Mouse (Mus musculus) MEL (cell line): ENCODE data around the gene Lnx2. TPM values are rescaled to one million over a fixed set of nuclear protein-coding genes. Genes with fewer than 3 reads are reported as not detected.

ENCODE experiments used
- DNase-seq: peaks from one replicate; pipeline ENCODE4 v3.0.0; 2011; ENCODE audit warnings: low read depth, low spot score
- H3K27ac ChIP-seq: 2 replicates; pipeline ENCODE4 v1.5.1; 2012; ENCODE audit warnings: low read depth, mild to moderate bottlenecking, control low read depth, low read length, moderate library complexity; ENCODE audit not compliant: control insufficient read depth
- H3K27me3 ChIP-seq, 2 experiments: fragments of 150-350 bp in 1 of 2; sonication (generic) in 1 of 2; 2 replicates each; pipeline ENCODE4 v1.6.1; 2012; ENCODE audit warnings: low read length in 2 of 2, mild to moderate bottlenecking in 2 of 2, improper control_type of control experiment in 1 of 2, moderate library complexity in 1 of 2; ENCODE audit not compliant: insufficient read depth in 2 of 2, control insufficient read depth in 1 of 2
- H3K36me3 ChIP-seq, 2 experiments: 2 replicates each; pipeline ENCODE4 v1.6.1; 2012 to 2014; ENCODE audit warnings: low read length in 2 of 2, improper control_type of control experiment in 1 of 2, inconsistent platforms in 1 of 2, mild to moderate bottlenecking in 1 of 2; ENCODE audit not compliant: insufficient read depth in 2 of 2, control insufficient read depth in 1 of 2
- H3K4me1 ChIP-seq, 2 experiments: fragments of 150-350 bp in 1 of 2; sonication (generic) in 1 of 2; 2 replicates each; pipeline ENCODE4 v1.6.1; 2012; ENCODE audit warnings: low read length in 2 of 2, improper control_type of control experiment in 1 of 2, mild to moderate bottlenecking in 1 of 2; ENCODE audit not compliant: insufficient read depth in 2 of 2, control insufficient read depth in 1 of 2
- H3K4me3 ChIP-seq, 2 experiments: fragments of 150-350 bp in 1 of 2; sonication (generic) in 1 of 2; 2 replicates each; pipeline ENCODE4 v1.5.1; 2012; ENCODE audit warnings: low read depth in 2 of 2, low read length in 2 of 2, mild to moderate bottlenecking in 2 of 2, moderate library complexity in 2 of 2, control low read depth in 1 of 2, improper control_type of control experiment in 1 of 2; ENCODE audit not compliant: control insufficient read depth in 1 of 2, insufficient read depth in 1 of 2
- H3K79me2 ChIP-seq: 2 replicates; pipeline ENCODE4 v1.6.1; 2012; ENCODE audit warnings: mild to moderate bottlenecking, low read length, moderate library complexity; ENCODE audit not compliant: control insufficient read depth, poor library complexity, insufficient read depth
- H3K9ac ChIP-seq: 2 replicates; pipeline ENCODE4 v1.6.1; 2012; ENCODE audit warnings: low read depth, mild to moderate bottlenecking, control low read depth, low read length, moderate library complexity; ENCODE audit not compliant: control insufficient read depth, poor library complexity, severe bottlenecking
- H3K9me3 ChIP-seq: fragments of 150-350 bp; sonication (generic); replicated peaks from 2 replicates; pipeline ENCODE4 v1.6.1; 2012; ENCODE audit warnings: mild to moderate bottlenecking, low read length, improper control_type of control experiment, moderate library complexity; ENCODE audit not compliant: insufficient read depth
- BHLHE40 ChIP-seq: IDR thresholded peaks from 2 replicates; pipeline ENCODE4 v1.6.1; 2012; ENCODE audit warnings: low read depth, mild to moderate bottlenecking, inconsistent platforms, low read length, improper control_type of control experiment, borderline replicate concordance
- CHD2 ChIP-seq: IDR thresholded peaks from 2 replicates; pipeline ENCODE4 v1.6.1; 2011; ENCODE audit warnings: low read length, improper control_type of control experiment
- CTCF ChIP-seq, 3 experiments: IDR thresholded peaks in 2 of 3; conservative IDR thresholded peaks in 1 of 3; 2 replicates each; pipeline ENCODE4 v1.5.1; 2011 to 2012; ENCODE audit warnings: low read length in 3 of 3, low read depth in 2 of 3, mild to moderate bottlenecking in 2 of 3, improper control_type of control experiment in 1 of 3, inconsistent platforms in 1 of 3, mixed read lengths in 1 of 3, moderate library complexity in 1 of 3; ENCODE audit not compliant: control insufficient read depth in 1 of 3, insufficient read depth in 1 of 3, poor library complexity in 1 of 3, severe bottlenecking in 1 of 3
- E2F4 ChIP-seq: IDR thresholded peaks from 2 replicates; pipeline ENCODE4 v1.6.1; 2011; ENCODE audit warnings: low read depth, low read length, improper control_type of control experiment, borderline replicate concordance
- ELF1 ChIP-seq: IDR thresholded peaks from 2 replicates; pipeline ENCODE4 v1.6.1; 2014; ENCODE audit warnings: low read depth, mild to moderate bottlenecking, inconsistent platforms, low read length, improper control_type of control experiment, moderate library complexity
- EP300 ChIP-seq, 2 experiments: IDR thresholded peaks; 2 replicates each; pipeline ENCODE4 v1.6.1; 2011; ENCODE audit warnings: improper control_type of control experiment in 2 of 2, low read length in 2 of 2, low read depth in 1 of 2, mild to moderate bottlenecking in 1 of 2
- ETS1 ChIP-seq: IDR thresholded peaks from 2 replicates; pipeline ENCODE4 v1.6.1; 2012; ENCODE audit warnings: low read depth, mild to moderate bottlenecking, inconsistent platforms, low read length, improper control_type of control experiment, moderate library complexity
- GABPA ChIP-seq: IDR thresholded peaks from 2 replicates; pipeline ENCODE4 v1.6.1; 2012; ENCODE audit warnings: low read depth, mild to moderate bottlenecking, inconsistent platforms, low read length, improper control_type of control experiment, moderate library complexity
- GATA1 ChIP-seq: IDR thresholded peaks from 2 replicates; pipeline ENCODE4 v1.6.1; 2011; ENCODE audit warnings: low read depth, low read length, improper control_type of control experiment
- HCFC1 ChIP-seq: IDR thresholded peaks from 2 replicates; pipeline ENCODE4 v1.6.1; 2012; ENCODE audit warnings: low read depth, mild to moderate bottlenecking, inconsistent platforms, low read length, improper control_type of control experiment, moderate library complexity
- JUND ChIP-seq: IDR thresholded peaks from 2 replicates; pipeline ENCODE4 v1.6.1; 2011; ENCODE audit warnings: low read depth, mild to moderate bottlenecking, improper control_type of control experiment, low read length
- KAT2A ChIP-seq: conservative IDR thresholded peaks from 2 replicates; pipeline ENCODE4 v1.6.1; 2012; ENCODE audit warnings: low read depth, low read length, improper control_type of control experiment, inconsistent platforms
- MAX ChIP-seq: IDR thresholded peaks from 2 replicates; pipeline ENCODE4 v1.6.1; 2011; ENCODE audit warnings: low read length, improper control_type of control experiment
- MAZ ChIP-seq: IDR thresholded peaks from 2 replicates; pipeline ENCODE4 v1.6.1; 2012; ENCODE audit warnings: low read depth, mild to moderate bottlenecking, inconsistent platforms, low read length, improper control_type of control experiment
- MEF2A ChIP-seq: IDR thresholded peaks from 2 replicates; pipeline ENCODE4 v1.6.1; 2014; ENCODE audit warnings: low read depth, mild to moderate bottlenecking, inconsistent platforms, low read length, improper control_type of control experiment; ENCODE audit not compliant: poor library complexity, insufficient replicate concordance, severe bottlenecking; ENCODE audit errors: extremely low read depth
- MXI1 ChIP-seq: IDR thresholded peaks from 2 replicates; pipeline ENCODE4 v1.6.1; 2011; ENCODE audit warnings: mild to moderate bottlenecking, low read depth, low read length, improper control_type of control experiment
- MYB ChIP-seq: IDR thresholded peaks from 2 replicates; pipeline ENCODE4 v1.6.1; 2011; ENCODE audit warnings: mild to moderate bottlenecking, low read depth, low read length, improper control_type of control experiment
- MYC ChIP-seq: IDR thresholded peaks from 2 replicates; pipeline ENCODE4 v1.6.1; 2011; ENCODE audit warnings: low read depth, mild to moderate bottlenecking, low read length, improper control_type of control experiment, moderate library complexity
- POLR2A ChIP-seq, 2 experiments: IDR thresholded peaks; 2 replicates each; pipeline ENCODE4 v1.6.1; 2011 to 2012; ENCODE audit warnings: low read length in 2 of 2, mild to moderate bottlenecking in 2 of 2, control low read depth in 1 of 2, improper control_type of control experiment in 1 of 2, low read depth in 1 of 2, moderate library complexity in 1 of 2; ENCODE audit not compliant: control insufficient read depth in 1 of 2, insufficient read depth in 1 of 2, poor library complexity in 1 of 2
- POLR2AphosphoS5 ChIP-seq: IDR thresholded peaks from 2 replicates; pipeline ENCODE4 v1.6.1; 2012; ENCODE audit warnings: low read depth, borderline replicate concordance, mild to moderate bottlenecking, inconsistent platforms, low read length, moderate library complexity, mixed read lengths
- RAD21 ChIP-seq: IDR thresholded peaks from 2 replicates; pipeline ENCODE4 v1.6.1; 2011; ENCODE audit warnings: mild to moderate bottlenecking, low read depth, low read length, improper control_type of control experiment
- SIN3A ChIP-seq: IDR thresholded peaks from 2 replicates; pipeline ENCODE4 v1.6.1; 2012; ENCODE audit warnings: low read length, improper control_type of control experiment, inconsistent platforms
- SMC3 ChIP-seq: IDR thresholded peaks from 2 replicates; pipeline ENCODE4 v1.6.1; 2011; ENCODE audit warnings: low read depth, low read length, improper control_type of control experiment
- TAL1 ChIP-seq: IDR thresholded peaks from 2 replicates; pipeline ENCODE4 v1.6.1; 2012; ENCODE audit warnings: mild to moderate bottlenecking, inconsistent platforms, low read length, moderate library complexity, mixed read lengths
- TBP ChIP-seq: IDR thresholded peaks from 2 replicates; pipeline ENCODE4 v1.8.0; 2011; ENCODE audit warnings: low read depth, low read length, improper control_type of control experiment
- UBTF ChIP-seq: IDR thresholded peaks from 2 replicates; pipeline ENCODE4 v1.6.1; 2012; ENCODE audit warnings: low read depth, mild to moderate bottlenecking, inconsistent platforms, low read length, improper control_type of control experiment, moderate library complexity, borderline replicate concordance; ENCODE audit not compliant: insufficient read depth
- USF1 ChIP-seq: IDR thresholded peaks from 2 replicates; pipeline ENCODE4 v1.6.1; 2014; ENCODE audit warnings: low read depth, mild to moderate bottlenecking, inconsistent platforms, low read length, improper control_type of control experiment, moderate library complexity
- ZC3H11A ChIP-seq: IDR thresholded peaks from 2 replicates; pipeline ENCODE4 v1.6.1; 2012; ENCODE audit warnings: low read depth, mild to moderate bottlenecking, inconsistent platforms, low read length, improper control_type of control experiment
- ZKSCAN1 ChIP-seq: IDR thresholded peaks from 2 replicates; pipeline ENCODE4 v1.6.1; 2012; ENCODE audit warnings: low read depth, mild to moderate bottlenecking, inconsistent platforms, low read length, improper control_type of control experiment, moderate library complexity
- ZNF384 ChIP-seq: IDR thresholded peaks from 2 replicates; pipeline ENCODE4 v1.6.1; 2012; ENCODE audit warnings: low read depth, mild to moderate bottlenecking, inconsistent platforms, low read length, improper control_type of control experiment
- polyA plus RNA-seq, 2 experiments: library from polyadenylated mRNA; stranded (reverse) in 1 of 2; unstranded in 1 of 2; fragments of >175 nt in 1 of 2; fragments of >200 nt in 1 of 2; gene quantifications; 2 replicates each; pipeline versions ENCODE4 v1.2.1 to v1.2.4; 2012; ENCODE audit warnings: low replicate concordance in 2 of 2, low read depth in 1 of 2; ENCODE audit not compliant: insufficient read length in 2 of 2, insufficient read depth in 1 of 2, missing spikeins in 1 of 2
- total RNA-seq: library from RNA; depleted of rRNA; stranded (reverse); fragments of 300-350 nt; gene quantifications from 2 replicates; pipeline ENCODE4 v1.2.3, GENCODE M21; 2012

The Lnx2 gene
- total and polyA plus RNA-seq, 3 experiments, result 22.0 to 26.1 TPM; not detected in 1

GRCm38 (mm10) chr5:147063215-147063661, 13.1 kb downstream of the Lnx2 start:
- Histone ChIP-seq H3K9me3 (no peaks in the 10 kb centered on the region), H3K9ac (peak overlapping the region; percentile 68), H3K79me2 (peaks cover 59% of the 10 kb centered on the region), H3K27ac (peak overlapping the region; percentile 87), H3K4me1 (peaks cover 5 to 21% of the 10 kb centered on the region in 2 experiments; a peak in 3 of 4 replicates), H3K27me3 (no peaks in the 10 kb centered on the region), H3K4me3 (peak overlapping the region; percentile 48 to 54), H3K36me3 (peaks cover 2 to 25% of the 10 kb centered on the region in 2 experiments; a peak in 3 of 4 replicates)
- DNase-seq, result peak; percentile 87
- TF ChIP-seq CTCF (IDR thresholded peaks at IDR 0.05 in 2 of 3, conservative IDR thresholded peaks at IDR 0.05 in 1 of 3; ENCODE audit: control insufficient read depth in 1 of 3, insufficient read depth in 1 of 3, low read depth in 2 of 3, low read length in 3 of 3, poor library complexity in 1 of 3, severe bottlenecking in 1 of 3) (no peak), CHD2 (no peak), MYB (no peak), MAX (0 out of 2 replicates have a peak, but pooled peaks have one; percentile 13), BHLHE40 (peak; percentile 49; the same call in 1 of the 2 replicates), MEF2A (no peak), ZKSCAN1 (no peak), MAZ (no peak), POLR2A (IDR thresholded peaks at IDR 0.05; ENCODE audit: control insufficient read depth in 1 of 2, insufficient read depth in 1 of 2, low read depth in 1 of 2, low read length in 2 of 2, poor library complexity in 1 of 2) (no peak), SIN3A (peak; percentile 94), JUND (peak; percentile 88; the same call in 1 of the 2 replicates), MXI1 (peak; percentile 75), TAL1 (no peak), TBP (0 out of 2 replicates have a peak, but pooled peaks have one; percentile 24), USF1 (peak; percentile 45), ZC3H11A (no peak), HCFC1 (peak; percentile 34; the same call in 1 of the 2 replicates), ETS1 (peak; percentile 92), GATA1 (peak; percentile 74), E2F4 (no peak), EP300 (IDR thresholded peaks at IDR 0.05; ENCODE audit: low read depth in 1 of 2, low read length in 2 of 2) (peak; percentile 38 to 43; a peak in 1 of 4 replicates)

GRCm38 (mm10) chr5:147060024-147060423, 16.4 kb downstream of the Lnx2 start:
- Histone ChIP-seq H3K4me3 (no peak overlapping the region), H3K4me1 (peaks cover 7 to 24% of the 10 kb centered on the region in 2 experiments), H3K36me3 (peaks cover 2 to 25% of the 10 kb centered on the region in 2 experiments; a peak in 3 of 4 replicates), H3K9ac (0 out of 2 replicates have a peak overlapping the region, but pooled peaks have one; percentile 16), H3K27me3 (no peaks in the 10 kb centered on the region), H3K79me2 (peaks cover 60% of the 10 kb centered on the region), H3K9me3 (no peaks in the 10 kb centered on the region), H3K27ac (0 out of 2 replicates have a peak overlapping the region, but pooled peaks have one; percentile 2)
- peak; percentile 95 for DNase-seq
- no peak for TF ChIP-seq BHLHE40
- no peak for TF ChIP-seq RAD21
- peak in 1 of 2 experiments; percentile 27; a peak in 1 of 4 replicates for TF ChIP-seq POLR2A (IDR thresholded peaks at IDR 0.05; ENCODE audit: control insufficient read depth in 1 of 2, insufficient read depth in 1 of 2, low read depth in 1 of 2, low read length in 2 of 2, poor library complexity in 1 of 2)
- TF ChIP-seq ZNF384, result no peak
- TF ChIP-seq GATA1, result peak; percentile 40; the same call in 1 of the 2 replicates
- no peak for TF ChIP-seq MYC
- no peak for TF ChIP-seq POLR2AphosphoS5
- TF ChIP-seq UBTF, result no peak
- peak; percentile 59 for TF ChIP-seq SIN3A
- TF ChIP-seq CHD2, result no peak
- TF ChIP-seq USF1, result no peak
- no peak for TF ChIP-seq KAT2A
- TF ChIP-seq SMC3, result no peak
- TF ChIP-seq EP300 (IDR thresholded peaks at IDR 0.05; ENCODE audit: low read depth in 1 of 2, low read length in 2 of 2), result no peak
- TF ChIP-seq MAX, result peak; percentile 93
- TF ChIP-seq ELF1, result no peak
- no peak for TF ChIP-seq ZC3H11A
- no peak for TF ChIP-seq MXI1
- TF ChIP-seq GABPA, result no peak
